Mouse (Mus musculus) limb, embryonic 13.5 days (tissue): ENCODE data around the gene Ulbp1. TPM values are rescaled to one million over a fixed set of nuclear protein-coding genes. Genes with fewer than 3 reads are reported as not detected.
A peak's percentile ranks its signal among the peaks of the same experiment; 100 is the strongest.

Source experiments
- ATAC-seq: fragments of 200-750 bp; cut with Nextera tagmentation; 2 replicates; pipeline ENCODE4 v1.8.0; 2017; ENCODE audit warnings: low read depth, moderate number of reproducible peaks, moderate TSS enrichment; ENCODE audit not compliant: low FRiP score
- H3K27ac ChIP-seq: fragments of 300-500 bp; sonication (generic); 2 replicates; pipeline ENCODE4 v1.5.1; 2015; ENCODE audit warnings: inconsistent platforms, mild to moderate bottlenecking, moderate library complexity
- H3K27me3 ChIP-seq: fragments of 300-500 bp; sonication (generic); 2 replicates; pipeline ENCODE4 v1.6.1; 2015; ENCODE audit warnings: mild to moderate bottlenecking, inconsistent platforms
- H3K36me3 ChIP-seq: fragments of 300-500 bp; sonication (generic); 2 replicates; pipeline ENCODE4 v1.6.1; 2015; ENCODE audit warnings: inconsistent platforms, mild to moderate bottlenecking, moderate library complexity
- H3K4me1 ChIP-seq: fragments of 300-500 bp; sonication (generic); 2 replicates; pipeline ENCODE4 v1.6.1; 2015; ENCODE audit warnings: inconsistent platforms
- H3K4me2 ChIP-seq: fragments of 300-500 bp; sonication (generic); replicated peaks from 2 replicates; pipeline ENCODE4 v1.6.1; 2015; ENCODE audit warnings: inconsistent platforms, mild to moderate bottlenecking, moderate library complexity
- H3K4me3 ChIP-seq: fragments of 300-500 bp; sonication (generic); 2 replicates; pipeline ENCODE4 v1.5.1; 2015; ENCODE audit warnings: moderate library complexity, mild to moderate bottlenecking, inconsistent platforms
- H3K9ac ChIP-seq: fragments of 300-500 bp; sonication (generic); 2 replicates; pipeline ENCODE4 v1.6.1; 2015; ENCODE audit warnings: mild to moderate bottlenecking, inconsistent platforms
- H3K9me3 ChIP-seq: fragments of 300-500 bp; sonication (generic); 2 replicates; pipeline ENCODE4 v1.6.1; 2016; ENCODE audit warnings: inconsistent platforms
- WGBS: fragments of 180-500 bp; shearing (Covaris S2); methylation state at CpG from one replicate; pipeline ENCODE4 v1.1.7; 2015; 5-methylcytosine and 5-hydroxymethylcytosine counted together
- polyA plus RNA-seq: library from polyadenylated mRNA; unstranded; fragments of >200 nt; fragmentation: Nextera tagmentation; extraction: Ambion mirVana; gene quantifications from 2 replicates; pipeline ENCODE4 v1.2.1, GENCODE M21; 2015

Gene Ulbp1
- polyA plus RNA-seq, 1 experiment from 2014 or later: 1.1 TPM

DNA sequence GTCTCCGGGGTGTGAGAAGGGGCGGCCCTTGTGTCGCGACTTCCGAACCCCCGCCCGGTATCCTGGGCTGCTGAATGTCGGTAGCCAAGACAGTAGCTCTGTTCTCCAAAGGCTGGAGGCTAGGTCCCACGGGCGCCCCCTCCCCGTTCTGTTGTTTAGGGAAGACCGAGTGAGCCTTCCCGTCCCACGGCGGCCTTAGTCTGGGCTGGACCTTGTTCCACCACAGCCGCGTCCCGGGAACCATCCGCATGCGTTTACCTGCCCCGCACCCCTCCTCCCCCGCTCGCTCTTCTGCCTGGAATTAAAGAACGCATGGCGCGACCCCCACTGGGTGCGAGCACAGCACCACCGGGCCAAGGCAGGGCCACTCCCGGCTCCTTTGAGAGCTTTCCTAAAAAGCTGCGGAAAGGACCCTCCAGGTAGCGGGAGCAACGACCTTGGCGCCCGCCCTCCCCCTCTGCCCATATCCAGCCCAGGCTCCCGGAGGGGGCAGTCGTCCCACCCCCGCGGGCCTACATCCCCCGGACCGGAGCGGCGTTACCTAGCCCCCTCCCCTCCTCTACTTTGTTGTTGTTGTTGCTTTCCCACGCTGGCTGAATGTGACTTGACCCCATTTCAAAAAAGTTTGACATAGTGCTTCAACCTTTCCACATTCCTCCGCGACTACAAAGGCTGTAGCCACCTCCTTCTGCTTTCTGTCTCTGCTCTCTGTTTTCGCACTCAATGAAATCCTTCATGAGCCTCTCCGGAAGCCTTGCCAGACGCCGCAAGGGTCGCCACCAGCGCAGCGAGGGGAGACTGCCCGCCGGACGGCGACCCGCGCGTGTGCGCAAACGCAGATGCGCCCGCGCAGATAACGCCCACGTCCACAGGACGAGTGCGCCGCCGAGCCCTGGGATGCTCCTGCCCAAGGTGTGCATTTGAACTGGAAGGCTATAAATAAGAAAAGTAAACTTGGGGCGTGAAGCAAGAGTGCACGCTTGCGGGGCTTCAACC lies 81.2 kb downstream of the Ulbp1 start:
- H3K4me2 ChIP-seq: peak overlapping the region; percentile 99
- H3K27ac ChIP-seq: no peak overlapping the region
- peaks cover 20% of the 10 kb centered on the region for H3K4me1 ChIP-seq
- H3K9me3 ChIP-seq: no peaks in the 10 kb centered on the region
- ATAC-seq: peak; percentile 54
- no peaks in the 10 kb centered on the region for H3K36me3 ChIP-seq
- peak overlapping the region; percentile 68 for H3K9ac ChIP-seq
- under 1% methylated on average over 73 of the region's 73 CpGs for WGBS
- H3K27me3 ChIP-seq: peaks cover 46% of the 10 kb centered on the region
- H3K4me3 ChIP-seq: peak overlapping the region; percentile 62

- peak overlapping the region; percentile 68 for H3K9ac ChIP-seq
- H3K27ac ChIP-seq: no peak overlapping the region
- peaks cover 20% of the 10 kb centered on the region for H3K4me1 ChIP-seq
- no peaks in the 10 kb centered on the region for H3K36me3 ChIP-seq
- H3K4me3 ChIP-seq: peak overlapping the region; percentile 62
- ATAC-seq: peak; percentile 46
- H3K27me3 ChIP-seq: peaks cover 46% of the 10 kb centered on the region
- WGBS: under 1% methylated on average over 20 of the region's 20 CpGs
- peak overlapping the region; percentile 99 for H3K4me2 ChIP-seq
- H3K9me3 ChIP-seq: no peaks in the 10 kb centered on the region
Observed at GRCm38 (mm10) chr10:7391561-7391934, 81.9 kb downstream of the Ulbp1 start.

- Histone ChIP-seq H3K9me3 (no peaks in the 10 kb centered on the region), H3K4me1 (peaks cover 20% of the 10 kb centered on the region), H3K27me3 (peaks cover 46% of the 10 kb centered on the region), H3K36me3 (no peaks in the 10 kb centered on the region), H3K4me2 (peak overlapping the region; percentile 99), H3K4me3 (peak overlapping the region; percentile 62), H3K27ac (no peak overlapping the region), H3K9ac (peak overlapping the region; percentile 68)
- 1% methylated on average over 31 of the region's 31 CpGs for WGBS
- ATAC-seq: peak; percentile 64; the same call in 1 of the 2 replicates
Observed at GRCm38 (mm10) chr10:7391108-7391507, 82.3 kb downstream of the Ulbp1 start.

Other genes with a start within 250 kb of the Ulbp1 start
- 1.2 and 1.3 TPM in 2 replicates for gene Lrp11, start 116.2 kb upstream of the Ulbp1 start, polyA plus RNA-seq
- 61.0 and 67.0 TPM in 2 replicates for gene Nup43, start 193.9 kb upstream of the Ulbp1 start, polyA plus RNA-seq
- gene Pcmt1, start 207.5 kb upstream of the Ulbp1 start, polyA plus RNA-seq: 125 and 132 TPM in 2 replicates
- 7.3 and 7.6 TPM in 2 replicates for gene Lats1, start 207.6 kb upstream of the Ulbp1 start, polyA plus RNA-seq